Mouse (Mus musculus): ENCODE data around the gene Cldn5. TPM values are rescaled to one million over a fixed set of nuclear protein-coding genes. Genes with fewer than 3 reads are reported as not detected.

Gene Cldn5
- polyA plus RNA-seq, 1 experiment from 2014 or later = 68.2 TPM

Other genes with a start within 250 kb of the Cldn5 start
- 0.34 and 0.71 TPM in 2 replicates for gene Tbx1, start 186.2 kb upstream of the Cldn5 start, polyA plus RNA-seq (2015; fragmentation: Nextera tagmentation; extraction: Ambion mirVana)
- 8.2 and 10.5 TPM in 2 replicates for gene Gp1bb, start 154.4 kb upstream of the Cldn5 start, polyA plus RNA-seq (2015; fragmentation: Nextera tagmentation; extraction: Ambion mirVana)
- 16.5 and 18.3 TPM in 2 replicates for gene Gm49601, start 150.4 kb upstream of the Cldn5 start, polyA plus RNA-seq (2015; fragmentation: Nextera tagmentation; extraction: Ambion mirVana)
- 149 and 151 TPM in 2 replicates for gene Sept5, start 146.9 kb upstream of the Cldn5 start, polyA plus RNA-seq (2015; fragmentation: Nextera tagmentation; extraction: Ambion mirVana)
- gene Ufd1, start 34.9 kb downstream of the Cldn5 start, polyA plus RNA-seq (2015; fragmentation: Nextera tagmentation; extraction: Ambion mirVana) = 112 and 121 TPM in 2 replicates
- gene Cdc45, start 35.1 kb downstream of the Cldn5 start, polyA plus RNA-seq (2015; fragmentation: Nextera tagmentation; extraction: Ambion mirVana) = 17.4 and 18.5 TPM in 2 replicates
- 35.5 and 38.4 TPM in 2 replicates for gene 2510002D24Rik, start 59.7 kb downstream of the Cldn5 start, polyA plus RNA-seq (2015; fragmentation: Nextera tagmentation; extraction: Ambion mirVana)
- gene Gm28539, start 59.7 kb downstream of the Cldn5 start, polyA plus RNA-seq (2015; fragmentation: Nextera tagmentation; extraction: Ambion mirVana) = 0.23 TPM in 1 of 2 replicates, not detected in the other
- gene Mrpl40, start 100.0 kb downstream of the Cldn5 start, polyA plus RNA-seq (2015; fragmentation: Nextera tagmentation; extraction: Ambion mirVana) = 70.2 and 74.3 TPM in 2 replicates
- gene Hira, start 100.2 kb downstream of the Cldn5 start, polyA plus RNA-seq (2015; fragmentation: Nextera tagmentation; extraction: Ambion mirVana) = 23.6 and 23.8 TPM in 2 replicates

Measured in midbrain, embryonic 13.5 days (tissue).